Mouse (Mus musculus) liver, embryonic 13.5 days (tissue): ENCODE results near the gene Bri3bp. TPM values are rescaled to one million over a fixed set of nuclear protein-coding genes. Genes with fewer than 3 reads are reported as not detected.

Source experiments
- ATAC-seq: fragments of 200-750 bp; cut with Nextera tagmentation; 2 replicates; pipeline ENCODE4 v1.8.0; 2017; ENCODE audit warnings: low read depth, mild to moderate bottlenecking, moderate number of reproducible peaks, moderate library complexity
- DNase-seq: peaks from one replicate; pipeline ENCODE4 v3.0.0; 2022
- H3K27ac ChIP-seq: fragments of 300-500 bp; sonication (generic); 2 replicates; pipeline ENCODE4 v1.5.1; 2015; ENCODE audit warnings: moderate library complexity, mild to moderate bottlenecking, inconsistent platforms
- H3K27me3 ChIP-seq: fragments of 300-500 bp; sonication (generic); 2 replicates; pipeline ENCODE4 v1.6.1; 2015; ENCODE audit warnings: mild to moderate bottlenecking, inconsistent platforms
- H3K36me3 ChIP-seq: fragments of 300-500 bp; sonication (generic); 2 replicates; pipeline ENCODE4 v1.6.1; 2015; ENCODE audit warnings: mild to moderate bottlenecking, inconsistent platforms
- H3K4me1 ChIP-seq: fragments of 300-500 bp; sonication (generic); replicated peaks from 2 replicates; pipeline ENCODE4 v1.6.1; 2015; ENCODE audit warnings: inconsistent platforms
- H3K4me2 ChIP-seq: fragments of 300-500 bp; sonication (generic); 2 replicates; pipeline ENCODE4 v1.6.1; 2015; ENCODE audit warnings: inconsistent platforms, mild to moderate bottlenecking, moderate library complexity
- H3K4me3 ChIP-seq: fragments of 300-500 bp; sonication (generic); replicated peaks from 2 replicates; pipeline ENCODE4 v1.5.1; 2015; ENCODE audit warnings: mild to moderate bottlenecking, inconsistent platforms
- H3K9ac ChIP-seq: fragments of 300-500 bp; sonication (generic); 2 replicates; pipeline ENCODE4 v1.6.1; 2015; ENCODE audit warnings: mild to moderate bottlenecking, inconsistent platforms
- H3K9me3 ChIP-seq: fragments of 300-500 bp; sonication (generic); replicated peaks from 2 replicates; pipeline ENCODE4 v1.6.1; 2016; ENCODE audit warnings: inconsistent platforms
- WGBS: fragments of 180-500 bp; shearing (Covaris S2); methylation state at CpG from one replicate; pipeline ENCODE4 v1.1.7; 2015; ENCODE audit not compliant: insufficient replicate concordance; 5-methylcytosine and 5-hydroxymethylcytosine counted together
- microRNA-seq: library from miRNA; unstranded; fragments of <30 nt; microRNA quantifications from one replicate; pipeline ENCODE4, GENCODE M21; 2016
- polyA plus RNA-seq: library from polyadenylated mRNA; unstranded; fragments of >200 nt; fragmentation: Nextera tagmentation; extraction: Ambion mirVana; gene quantifications from 2 replicates; pipeline ENCODE4 v1.2.1, GENCODE M21; 2015

Gene Bri3bp
- polyA plus RNA-seq, 1 experiment from 2014 or later: 31.8 TPM

GRCm38 (mm10) chr5:125504692-125505091 lies 63.3 kb downstream of the Bri3bp start:
- no peaks in the 10 kb centered on the region for H3K4me1 ChIP-seq
- DNase-seq: no peak
- no peak overlapping the region for H3K9ac ChIP-seq
- H3K36me3 ChIP-seq: peaks cover 69% of the 10 kb centered on the region
- no peak overlapping the region for H3K4me2 ChIP-seq
- no peaks in the 10 kb centered on the region for H3K27me3 ChIP-seq
- no peaks in the 10 kb centered on the region for H3K9me3 ChIP-seq
- ATAC-seq: no peak
- no peak overlapping the region for H3K4me3 ChIP-seq
- 82% methylated on average over 11 of the region's 11 CpGs for WGBS
- no peak overlapping the region for H3K27ac ChIP-seq

DNA sequence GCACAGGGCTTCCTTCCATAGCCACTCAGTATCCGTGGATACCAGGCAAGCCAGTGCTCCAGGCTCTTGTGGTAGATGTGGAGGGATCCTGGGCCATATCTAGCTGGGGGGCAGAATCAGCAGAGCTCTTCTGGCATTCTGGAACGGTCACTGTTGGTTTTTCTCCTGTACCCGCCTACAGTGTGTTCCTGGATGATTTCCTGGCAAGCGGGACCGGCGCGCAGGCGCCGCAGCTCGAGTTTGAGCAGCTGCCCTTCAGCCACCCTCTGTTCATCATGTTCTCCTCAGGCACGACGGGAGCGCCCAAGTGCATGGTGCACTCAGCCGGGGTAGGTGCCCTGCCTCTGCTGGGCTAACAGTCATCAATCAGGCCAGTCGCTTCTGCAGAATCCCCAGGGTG lies 64.6 kb downstream of the Bri3bp start:
- Histone ChIP-seq H3K9me3 (no peaks in the 10 kb centered on the region), H3K27ac (no peak overlapping the region), H3K4me2 (no peak overlapping the region), H3K27me3 (no peaks in the 10 kb centered on the region), H3K4me3 (no peak overlapping the region), H3K36me3 (peaks cover 61% of the 10 kb centered on the region), H3K9ac (no peak overlapping the region), H3K4me1 (no peaks in the 10 kb centered on the region)
- no peak for DNase-seq
- WGBS: 87% methylated on average over 15 of the region's 15 CpGs
- ATAC-seq: no peak

DNA sequence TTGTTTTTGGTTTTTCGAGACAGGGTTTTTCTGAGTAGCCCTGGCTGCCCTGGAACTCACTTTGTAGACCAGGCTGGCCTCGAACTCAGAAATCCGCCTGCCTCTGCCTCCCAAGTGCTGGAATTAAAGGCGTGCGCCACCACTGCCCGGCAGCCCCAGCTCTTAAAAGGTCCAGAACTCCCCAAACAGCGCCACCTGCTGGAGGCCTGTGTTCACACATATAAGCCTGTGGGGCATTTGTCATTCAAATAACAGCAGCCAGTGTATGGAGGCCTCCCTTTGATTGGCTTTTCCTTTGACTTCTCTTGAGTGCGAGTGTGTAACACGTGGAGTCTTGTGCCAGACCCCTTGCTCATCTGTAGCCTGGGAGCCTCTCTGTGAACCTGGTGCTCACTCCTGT lies 66.2 kb downstream of the Bri3bp start:
- H3K27ac ChIP-seq: no peak overlapping the region
- H3K27me3 ChIP-seq: no peaks in the 10 kb centered on the region
- H3K4me1 ChIP-seq: no peaks in the 10 kb centered on the region
- H3K4me2 ChIP-seq: no peak overlapping the region
- no peak for ATAC-seq
- DNase-seq: no peak
- no peaks in the 10 kb centered on the region for H3K9me3 ChIP-seq
- H3K9ac ChIP-seq: no peak overlapping the region
- no peak overlapping the region for H3K4me3 ChIP-seq
- peaks cover 75% of the 10 kb centered on the region for H3K36me3 ChIP-seq
- 81% methylated on average over 9 of the region's 9 CpGs for WGBS

- Histone ChIP-seq H3K4me1 (no peaks in the 10 kb centered on the region), H3K9me3 (no peaks in the 10 kb centered on the region), H3K4me3 (no peak overlapping the region), H3K4me2 (no peak overlapping the region), H3K9ac (no peak overlapping the region), H3K27me3 (no peaks in the 10 kb centered on the region), H3K27ac (no peak overlapping the region), H3K36me3 (peaks cover 75% of the 10 kb centered on the region)
- ATAC-seq (no peak), DNase-seq (no peak)
- 83% methylated on average over 10 of the region's 10 CpGs for WGBS
Observed at GRCm38 (mm10) chr5:125508006-125508405, 66.6 kb downstream of the Bri3bp start.

- H3K27ac ChIP-seq: no peak overlapping the region
- H3K4me1 ChIP-seq: no peaks in the 10 kb centered on the region
- no peak overlapping the region for H3K4me3 ChIP-seq
- ATAC-seq (0 out of 2 replicates have a peak, but pooled peaks have one; percentile 19), DNase-seq (peak; percentile 53)
- peaks cover 78% of the 10 kb centered on the region for H3K36me3 ChIP-seq
- no peaks in the 10 kb centered on the region for H3K27me3 ChIP-seq
- no peaks in the 10 kb centered on the region for H3K9me3 ChIP-seq
- 40% methylated on average over 5 of the region's 5 CpGs for WGBS
- no peak overlapping the region for H3K9ac ChIP-seq
- no peak overlapping the region for H3K4me2 ChIP-seq
Observed at GRCm38 (mm10) chr5:125509541-125509940, 68.2 kb downstream of the Bri3bp start.

Small RNA genes within 50 kb of the gene (microRNA-seq; reads per million reads assigned to microRNA genes)
- gene Gm27551: not detected

Other genes starting within 250 kb of the Bri3bp start
- 66.1 and 76.3 TPM in 2 replicates for gene Scarb1, start 100.5 kb upstream of the Bri3bp start, polyA plus RNA-seq
- gene Gm10382, start 52.2 kb upstream of the Bri3bp start, polyA plus RNA-seq: 0.10 and 0.21 TPM in 2 replicates
- gene Ubc, start 51.4 kb upstream of the Bri3bp start, polyA plus RNA-seq: 517 and 564 TPM in 2 replicates
- 5.8 and 6.2 TPM in 2 replicates for gene Dhx37, start 7.4 kb upstream of the Bri3bp start, polyA plus RNA-seq
- 17.5 and 17.9 TPM in 2 replicates for gene Aacs, start 34.2 kb downstream of the Bri3bp start, polyA plus RNA-seq
- 0.14 TPM in 1 of 2 replicates, not detected in the other for gene Tmem132b, start 90.2 kb downstream of the Bri3bp start, polyA plus RNA-seq